Mouse (Mus musculus): ENCODE measurements around the gene Kcnma1.

DNA sequence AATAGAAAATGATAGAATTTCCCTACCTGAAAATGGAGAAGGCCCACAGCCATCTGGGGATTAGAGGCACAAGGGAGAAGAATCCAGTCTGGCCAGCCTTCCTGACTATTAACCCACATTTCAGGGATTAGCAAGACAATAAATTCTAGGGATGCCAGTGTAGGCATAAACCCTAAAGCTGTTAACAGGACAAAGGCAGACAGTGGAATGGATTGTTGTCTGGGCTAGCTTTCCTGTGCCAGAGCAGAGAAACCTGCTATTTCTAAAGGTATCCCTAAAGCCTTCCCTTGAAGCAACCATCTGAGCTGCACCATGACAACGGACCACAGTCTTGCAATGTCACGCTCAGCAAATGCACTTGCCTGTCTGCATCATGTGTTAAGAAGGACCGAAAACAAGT lies 642.3 kb downstream of the Kcnma1 start:
- TF ChIP-seq CTCF (conservative IDR thresholded peaks at IDR 0.05; ENCODE audit: low read length) (no peak), NANOG (IDR thresholded peaks at IDR 0.05; ENCODE audit: borderline replicate concordance, low read length) (no peak)
